Mouse (Mus musculus): ENCODE data around the gene Scamp2. TPM values are rescaled to one million over a fixed set of nuclear protein-coding genes. Genes with fewer than 3 reads are reported as not detected.

Gene Scamp2
- polyA plus RNA-seq (2017; shearing (Covaris generic)) = 77.3 TPM

DNA sequence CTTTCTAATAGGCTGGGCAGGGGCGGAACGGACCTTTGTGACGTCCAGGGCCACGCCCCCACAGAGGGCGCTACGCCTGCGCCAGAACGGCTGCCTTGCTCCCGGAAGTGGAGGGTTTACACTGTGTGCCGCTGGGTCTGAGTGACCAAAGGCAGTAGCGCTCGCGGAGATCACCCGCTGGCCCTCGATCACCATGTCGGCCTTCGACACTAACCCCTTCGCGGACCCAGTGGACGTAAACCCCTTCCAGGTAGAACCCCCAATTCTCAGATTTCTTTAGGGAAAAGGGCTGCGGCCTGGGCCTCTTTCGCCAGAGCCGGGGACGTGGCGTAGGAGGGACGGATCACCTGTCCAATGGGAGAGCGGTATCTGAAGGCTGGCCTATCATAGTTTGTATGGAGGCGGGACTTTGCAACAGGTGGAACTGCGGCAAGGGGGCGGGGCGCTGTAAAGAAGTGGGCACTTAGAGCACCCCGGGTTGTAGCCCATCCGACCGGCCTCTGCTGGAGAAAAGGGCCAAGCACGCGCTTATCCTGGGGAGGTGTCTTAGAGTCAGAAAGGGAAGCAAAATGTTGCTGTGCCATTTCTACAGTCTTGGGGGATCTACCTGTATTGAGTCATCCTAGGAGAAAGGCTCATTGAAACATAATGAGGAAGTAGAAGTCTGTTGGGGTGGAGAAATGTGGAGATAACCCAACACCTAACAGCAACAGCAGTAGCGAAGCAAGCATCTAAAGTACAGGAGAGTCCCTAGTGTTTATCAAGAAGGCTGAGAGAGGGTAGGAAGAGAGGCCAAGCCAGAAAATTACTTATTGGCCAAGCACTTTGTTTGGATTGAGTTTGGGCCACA, at the start of gene Scamp2:
Scamp2 (plus strand) TSS at position 83 of the 850 bp plus-strand sequence.

DNA sequence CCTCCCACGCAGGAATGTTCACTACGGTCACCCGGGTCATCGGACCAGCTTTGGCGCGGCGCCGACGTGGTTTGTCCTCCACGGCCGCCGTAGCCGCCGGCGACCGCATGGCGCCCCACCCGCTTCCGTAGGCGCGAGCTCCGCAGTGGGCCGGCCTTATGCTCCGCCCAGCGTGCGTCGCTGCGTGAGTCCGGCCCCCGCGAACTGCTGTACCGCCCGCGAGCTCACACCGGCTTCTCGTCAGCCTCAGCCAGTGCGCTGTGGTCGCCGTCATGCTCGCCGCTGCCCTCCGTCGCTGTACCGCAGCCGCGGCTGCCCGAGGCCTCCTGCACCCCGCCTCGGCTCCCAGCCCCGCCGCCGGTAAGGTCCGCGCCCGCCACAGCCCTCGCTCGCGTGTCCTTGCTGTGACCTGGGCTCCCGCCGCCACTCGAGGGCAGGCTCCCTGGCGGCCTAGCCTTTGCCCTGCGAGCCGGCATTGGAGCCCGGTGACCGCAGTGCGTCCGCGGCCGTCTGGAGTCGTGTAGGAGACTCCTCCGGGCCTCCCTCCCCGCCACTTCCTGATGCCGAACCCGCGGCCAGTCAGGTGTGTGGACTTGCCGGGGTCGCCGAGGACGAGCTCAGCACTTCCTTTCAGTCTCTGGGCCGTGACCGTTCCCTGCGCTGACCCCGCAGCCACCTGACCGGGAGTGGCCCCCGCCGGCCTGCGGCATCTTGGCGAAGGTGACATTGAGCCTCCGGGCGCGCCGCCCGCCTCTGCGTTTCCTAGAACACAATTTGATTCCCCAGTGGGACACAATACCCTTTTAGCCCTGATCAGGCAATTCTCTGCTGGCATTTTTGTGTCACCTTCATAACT, 39.5 kb upstream of the Scamp2 start, which contains the start of gene Cox5a:
Cox5a (plus strand) TSS at position 219 of the 856 bp plus-strand sequence.

DNA sequence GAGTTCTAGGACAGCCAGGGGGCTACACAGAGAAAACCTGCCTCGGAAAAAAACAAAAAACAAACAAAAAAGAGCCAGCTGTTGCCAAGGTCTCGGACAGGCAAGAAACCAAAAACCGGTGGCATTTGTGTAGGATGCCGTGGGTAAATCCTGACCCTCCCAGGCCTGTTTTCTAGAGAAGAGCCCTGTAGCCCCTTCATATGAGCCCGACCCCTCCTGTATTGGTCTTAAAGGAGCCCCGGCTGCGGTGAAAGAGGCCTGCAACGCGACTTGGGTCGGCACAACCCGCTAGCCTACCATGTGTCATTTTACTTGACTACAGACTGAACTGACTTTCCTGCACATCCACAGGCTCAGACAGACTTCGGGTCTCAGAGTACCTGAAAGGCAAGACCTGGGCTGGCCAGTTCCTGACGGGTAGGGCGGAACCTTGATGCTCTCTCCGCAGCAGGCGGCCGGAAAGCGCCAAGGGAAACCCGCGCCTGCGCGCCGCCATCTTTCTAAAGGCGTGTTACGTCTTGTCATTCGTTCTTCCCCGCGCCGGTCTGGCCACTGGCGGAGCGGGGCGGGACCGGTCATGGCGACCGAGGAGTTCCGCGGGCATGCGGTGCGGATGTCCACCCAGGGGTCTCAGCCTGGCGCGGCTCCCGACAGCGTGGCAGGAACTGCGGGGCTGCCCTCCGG, 23.6 kb upstream of the Scamp2 start, which contains the start of gene Fam219b:
Fam219b (plus strand) TSS at position 485 of the 684 bp plus-strand sequence.

DNA sequence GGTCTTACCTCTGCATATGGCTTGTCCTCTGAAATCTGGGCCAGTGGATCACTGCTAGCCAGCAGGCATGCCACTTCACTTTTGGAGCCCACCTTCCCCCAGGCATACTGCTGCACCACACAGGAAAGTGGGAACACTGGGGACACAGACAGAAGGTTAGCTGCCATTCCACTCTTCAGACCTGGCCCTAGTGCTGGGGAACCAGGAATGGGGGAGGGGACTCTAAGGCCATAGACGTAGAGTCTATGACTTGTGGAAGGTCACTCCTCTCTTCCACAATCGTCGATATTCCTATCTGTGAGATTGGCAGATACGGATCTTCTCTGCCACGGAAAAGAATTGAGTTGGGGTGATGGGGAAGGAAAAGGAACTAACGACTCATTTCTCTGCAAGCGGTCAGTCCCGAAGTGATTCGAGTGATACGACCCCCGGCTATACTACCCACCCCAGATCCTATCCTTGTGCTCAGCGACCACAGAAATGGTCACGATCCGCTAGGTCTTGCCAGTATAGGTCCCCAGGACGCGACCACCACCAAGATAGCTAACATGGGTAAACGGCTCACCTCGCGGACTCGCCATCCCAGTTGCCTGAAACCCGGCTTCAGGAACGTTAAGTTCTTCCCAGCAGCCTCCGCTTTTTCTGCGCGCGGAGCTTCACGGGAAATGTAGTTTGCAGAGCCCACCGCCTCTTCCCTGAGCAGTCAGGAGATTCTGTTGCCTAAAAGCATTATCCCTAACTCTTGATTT, 8.4 kb upstream of the Scamp2 start, which contains the start of gene Mpi:
Mpi (minus strand) TSS at position 625 of the 749 bp plus-strand sequence.

DNA sequence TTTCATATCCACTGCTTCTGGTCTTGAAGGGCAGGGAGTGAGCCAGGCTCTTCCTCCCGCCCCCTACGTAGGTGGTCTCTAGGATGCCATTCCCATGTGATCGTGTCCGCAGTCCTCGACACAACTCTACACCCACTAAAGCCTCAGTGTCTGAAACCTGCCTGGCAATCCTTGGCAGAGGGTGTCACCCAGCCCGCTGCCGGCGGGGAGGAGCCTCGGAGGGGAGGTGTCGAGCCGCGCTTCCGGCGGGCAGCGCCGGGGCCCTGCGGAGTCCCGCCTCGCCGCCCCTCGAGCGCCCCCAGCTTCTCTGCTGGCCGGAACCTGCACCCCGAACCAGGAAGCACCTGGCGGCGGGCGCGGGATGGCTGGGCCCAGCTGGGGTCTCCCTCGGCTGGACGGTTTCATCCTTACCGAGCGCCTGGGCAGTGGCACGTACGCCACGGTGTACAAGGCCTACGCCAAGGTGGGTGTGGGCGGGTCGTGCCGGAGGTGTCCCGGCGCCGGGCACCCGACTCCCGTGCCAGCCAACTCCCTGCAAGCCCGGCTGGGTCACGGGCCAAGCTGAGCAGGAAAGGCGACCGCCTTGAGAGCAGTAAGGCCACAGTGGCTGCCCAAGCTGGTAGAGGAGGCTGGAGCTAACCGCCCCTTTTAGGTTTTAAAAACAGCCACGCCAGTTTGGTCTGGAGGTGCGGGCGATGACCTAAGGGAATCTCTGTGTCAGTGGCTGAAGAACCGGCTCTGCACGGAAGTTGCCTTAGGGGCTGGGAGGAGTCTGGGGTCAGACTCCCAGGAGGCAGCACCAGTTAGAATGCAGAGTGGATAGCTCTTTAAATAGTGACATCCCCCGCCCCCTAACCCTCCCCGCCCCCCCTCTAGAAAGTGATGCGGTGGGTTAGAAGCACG, 28.7 kb downstream of the Scamp2 start, which contains the start of gene Ulk3:
Ulk3 (plus strand) TSS at position 229 of the 903 bp plus-strand sequence.

DNA sequence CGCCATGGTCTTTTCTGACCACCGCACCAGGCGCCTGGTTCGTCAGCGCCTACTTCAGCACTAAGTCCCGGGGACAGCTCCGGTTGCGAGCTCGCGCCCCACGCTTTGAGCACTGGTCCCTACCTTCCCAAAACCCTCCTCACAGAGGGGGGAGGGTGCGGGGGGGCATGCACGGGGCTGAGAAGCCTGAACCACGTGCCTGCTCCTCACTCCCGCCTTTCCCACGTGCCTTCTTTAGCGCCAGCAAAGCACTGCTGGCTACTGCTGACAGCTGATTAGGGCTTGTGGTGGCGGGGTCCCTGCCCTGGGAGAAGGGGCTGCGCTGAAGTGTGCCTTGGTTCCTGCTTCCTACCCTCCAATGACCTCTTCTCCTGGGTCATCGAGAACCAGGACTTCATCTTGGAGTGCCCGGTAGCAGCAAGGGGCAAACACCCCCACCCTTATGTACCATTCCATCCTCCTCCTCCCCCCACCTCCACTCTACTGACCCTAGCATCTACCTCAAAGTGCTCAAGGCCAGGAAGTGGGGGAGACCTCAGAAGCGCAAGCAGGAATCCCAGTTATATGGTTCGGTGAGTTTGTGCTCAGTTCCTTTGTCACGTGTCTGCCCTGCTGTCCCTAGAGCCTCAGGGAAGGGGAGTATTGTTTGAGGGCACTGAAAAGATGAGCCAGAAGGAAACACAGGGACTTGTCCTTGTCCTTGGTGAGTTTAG, 45.6 kb downstream of the Scamp2 start, which contains the start of gene Cplx3:
Cplx3 (minus strand) TSS at position 143 of the 713 bp plus-strand sequence.

DNA sequence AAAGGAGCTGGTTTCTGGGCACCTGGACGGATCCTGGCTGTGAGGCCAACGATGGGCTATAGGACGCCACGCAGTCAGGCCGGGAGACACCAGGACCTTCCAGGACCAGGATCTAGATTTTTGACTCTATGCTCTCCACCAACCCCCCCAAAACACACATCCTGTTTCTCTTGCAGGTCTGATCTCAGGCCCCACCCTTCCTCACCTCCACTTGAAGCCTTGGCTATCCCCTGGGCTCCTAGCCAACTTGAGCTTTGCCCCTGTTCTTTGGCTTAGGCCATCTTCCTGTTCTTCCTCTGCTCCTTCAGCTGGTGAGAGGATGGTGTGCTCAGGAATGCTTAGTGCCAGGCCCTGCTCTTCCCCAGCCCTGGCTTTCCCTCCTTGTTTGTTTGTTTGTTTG, 59.9 kb downstream of the Scamp2 start, which contains the start of gene Lman1l:
Lman1l (minus strand) TSS at position 101 of the 400 bp plus-strand sequence.

Other genes with a start within 250 kb of the Scamp2 start
- gene Ppcdc, start 120.8 kb upstream of the Scamp2 start, polyA plus RNA-seq (2017; shearing (Covaris generic)) = 85.0 TPM
- gene Scamp5, start 92.9 kb upstream of the Scamp2 start, polyA plus RNA-seq (2017; shearing (Covaris generic)) = 0.30 TPM
- gene Rpp25, start 56.9 kb upstream of the Scamp2 start, polyA plus RNA-seq (2017; shearing (Covaris generic)) = not detected
- 261 TPM for gene Cox5a, start 39.7 kb upstream of the Scamp2 start, polyA plus RNA-seq (2017; shearing (Covaris generic))
- gene Fam219b, start 23.4 kb upstream of the Scamp2 start, polyA plus RNA-seq (2017; shearing (Covaris generic)) = 11.2 TPM
- gene Mpi, start 8.2 kb upstream of the Scamp2 start, polyA plus RNA-seq (2017; shearing (Covaris generic)) = 8.5 TPM
- 33.8 TPM for gene Ulk3, start 28.5 kb downstream of the Scamp2 start, polyA plus RNA-seq (2017; shearing (Covaris generic))
- gene Cplx3, start 45.3 kb downstream of the Scamp2 start, polyA plus RNA-seq (2017; shearing (Covaris generic)) = not detected
- not detected for gene Lman1l, start 59.8 kb downstream of the Scamp2 start, polyA plus RNA-seq (2017; shearing (Covaris generic))
- gene Csk, start 92.7 kb downstream of the Scamp2 start, polyA plus RNA-seq (2017; shearing (Covaris generic)) = 81.2 TPM
- gene Cyp1a2, start 122.8 kb downstream of the Scamp2 start, polyA plus RNA-seq (2017; shearing (Covaris generic)) = not detected
- gene Cyp1a1, start 127.0 kb downstream of the Scamp2 start, polyA plus RNA-seq (2017; shearing (Covaris generic)) = not detected
- gene Edc3, start 147.6 kb downstream of the Scamp2 start, polyA plus RNA-seq (2017; shearing (Covaris generic)) = 24.8 TPM
- 219 TPM for gene Clk3, start 204.9 kb downstream of the Scamp2 start, polyA plus RNA-seq (2017; shearing (Covaris generic))

All from effector memory CD4-positive, alpha-beta T cell, adult 7 months (primary cell).